Mouse (Mus musculus) limb, embryonic 12.5 days (tissue): ENCODE measurements around the gene Daam1. TPM values are rescaled to one million over a fixed set of nuclear protein-coding genes. Genes with fewer than 3 reads are reported as not detected.

Experiments
- ATAC-seq: fragments of 200-750 bp; cut with Nextera tagmentation; 2 replicates; pipeline ENCODE4 v1.8.0; 2017; ENCODE audit warnings: low read depth, moderate TSS enrichment; ENCODE audit not compliant: insufficient number of reproducible peaks, insufficient read depth, low FRiP score, low TSS enrichment
- H3K27ac ChIP-seq: fragments of 300-500 bp; sonication (generic); 2 replicates; pipeline ENCODE4 v1.5.1; 2016; ENCODE audit warnings: mild to moderate bottlenecking, moderate library complexity
- H3K27me3 ChIP-seq: fragments of 300-500 bp; sonication (generic); 2 replicates; pipeline ENCODE4 v1.6.1; 2016; ENCODE audit warnings: mild to moderate bottlenecking, moderate library complexity
- H3K36me3 ChIP-seq: fragments of 300-500 bp; sonication (generic); 2 replicates; pipeline ENCODE4 v1.6.1; 2016; ENCODE audit warnings: mild to moderate bottlenecking, moderate library complexity
- H3K4me1 ChIP-seq: fragments of 300-500 bp; sonication (generic); replicated peaks from 2 replicates; pipeline ENCODE4 v1.6.1; 2016
- H3K4me2 ChIP-seq: fragments of 300-500 bp; sonication (generic); 2 replicates; pipeline ENCODE4 v1.6.1; 2016; ENCODE audit warnings: mild to moderate bottlenecking, moderate library complexity
- H3K4me3 ChIP-seq: fragments of 300-500 bp; sonication (generic); replicated peaks from 2 replicates; pipeline ENCODE4 v1.5.1; 2016; ENCODE audit warnings: mild to moderate bottlenecking
- H3K9ac ChIP-seq: fragments of 300-500 bp; sonication (generic); replicated peaks from 2 replicates; pipeline ENCODE4 v1.6.1; 2016; ENCODE audit warnings: mild to moderate bottlenecking, moderate library complexity
- H3K9me3 ChIP-seq: fragments of 300-500 bp; sonication (generic); 2 replicates; pipeline ENCODE4 v1.6.1; 2016; ENCODE audit warnings: mild to moderate bottlenecking, moderate library complexity
- WGBS: fragments of 180-500 bp; shearing (Covaris S2); methylation state at CpG from one replicate; pipeline ENCODE4 v1.1.7; 2016; 5-methylcytosine and 5-hydroxymethylcytosine counted together
- polyA plus RNA-seq: library from polyadenylated mRNA; unstranded; fragments of >200 nt; fragmentation: Nextera tagmentation; extraction: Ambion mirVana; gene quantifications from 2 replicates; pipeline ENCODE4 v1.2.1, GENCODE M21; 2016

Gene Daam1
- polyA plus RNA-seq, 1 experiment from 2014 or later = 8.2 TPM

DNA sequence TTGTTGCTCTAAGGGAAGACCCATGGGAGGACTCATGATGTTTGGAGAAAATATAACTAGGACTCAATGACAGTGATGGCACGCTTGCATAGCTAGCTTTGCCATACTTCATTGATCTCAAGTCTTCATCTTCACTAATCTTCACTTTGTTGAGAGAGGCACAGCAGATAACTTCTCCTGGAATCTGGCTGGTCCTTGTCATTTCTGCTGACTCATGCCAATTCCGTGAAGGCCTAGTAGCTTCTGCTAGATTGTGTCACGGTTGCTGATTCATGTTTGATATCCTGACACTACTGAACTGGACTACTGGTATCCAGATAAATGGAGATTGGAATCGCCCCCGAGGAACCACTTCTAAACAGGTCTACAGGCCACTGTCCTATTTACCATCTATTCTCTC, 192.7 kb downstream of the Daam1 start:
- no peak for ATAC-seq
- Histone ChIP-seq H3K4me1 (peaks cover 8% of the 10 kb centered on the region), H3K4me2 (no peak overlapping the region), H3K36me3 (no peaks in the 10 kb centered on the region), H3K4me3 (no peak overlapping the region), H3K27me3 (0 out of 2 replicates have a peak, but pooled peaks cover 4% of the 10 kb centered on the region), H3K9ac (no peak overlapping the region), H3K27ac (no peak overlapping the region), H3K9me3 (no peaks in the 10 kb centered on the region)
- 94% methylated on average over 5 of the region's 5 CpGs for WGBS

DNA sequence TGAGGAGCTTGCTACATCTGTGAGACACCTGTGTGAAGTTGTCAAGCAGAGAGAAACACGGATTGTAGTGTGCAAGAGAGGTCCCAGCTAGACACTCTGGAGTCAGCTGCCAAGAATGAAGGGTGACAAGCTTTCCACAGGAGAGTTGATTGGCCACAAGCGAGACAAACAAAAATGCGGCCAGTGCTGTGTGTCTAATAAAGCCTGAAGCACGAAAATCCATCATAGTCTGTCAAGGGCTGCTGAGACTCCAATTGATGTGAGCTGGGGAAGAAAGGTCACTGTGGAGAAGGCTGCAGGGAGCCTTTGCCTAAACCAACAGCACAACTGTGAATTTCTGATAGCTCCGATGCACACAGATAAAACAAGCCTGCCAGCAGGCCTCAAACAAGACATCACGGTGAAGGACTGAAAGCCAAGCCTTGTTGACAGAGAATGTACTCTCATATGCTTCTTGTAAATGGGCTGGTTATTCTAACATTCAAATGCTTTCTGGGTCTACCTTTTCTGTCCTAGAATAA, 194.5 kb downstream of the Daam1 start:
- Histone ChIP-seq H3K4me1 (peaks cover 8% of the 10 kb centered on the region), H3K4me2 (no peak overlapping the region), H3K27me3 (no peaks in the 10 kb centered on the region), H3K9ac (no peak overlapping the region), H3K9me3 (no peaks in the 10 kb centered on the region), H3K36me3 (no peaks in the 10 kb centered on the region), H3K27ac (no peak overlapping the region), H3K4me3 (no peak overlapping the region)
- 66% methylated on average over 6 of the region's 6 CpGs for WGBS
- ATAC-seq = no peak

DNA sequence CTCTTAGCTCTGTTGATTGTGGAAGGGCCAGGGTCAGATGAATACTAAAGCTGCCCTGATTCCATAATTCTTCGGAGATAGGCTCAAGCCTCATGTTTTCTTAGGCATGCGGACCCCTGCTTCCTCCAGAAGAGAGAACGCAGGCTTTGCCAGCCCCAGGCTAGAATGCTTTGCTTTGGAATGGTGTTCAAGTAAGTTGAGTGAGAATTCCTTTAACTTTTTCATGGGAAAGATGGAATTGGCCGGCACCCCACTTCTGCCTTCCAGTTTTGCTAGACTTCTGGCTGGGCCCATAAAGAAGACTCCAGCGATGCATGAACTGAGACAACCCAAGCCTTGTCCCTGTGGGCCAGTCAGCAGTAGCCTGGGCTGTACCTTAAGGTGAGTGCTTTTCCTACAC, 200.3 kb downstream of the Daam1 start:
- H3K36me3 ChIP-seq = no peaks in the 10 kb centered on the region
- H3K4me1 ChIP-seq = 0 out of 2 replicates have a peak, but pooled peaks cover under 1% of the 10 kb centered on the region
- H3K9me3 ChIP-seq = no peaks in the 10 kb centered on the region
- H3K27ac ChIP-seq = no peak overlapping the region
- no peaks in the 10 kb centered on the region for H3K27me3 ChIP-seq
- H3K9ac ChIP-seq = no peak overlapping the region
- no peak overlapping the region for H3K4me2 ChIP-seq
- H3K4me3 ChIP-seq = no peak overlapping the region
- WGBS = 83% methylated on average over 5 of the region's 5 CpGs
- no peak for ATAC-seq

DNA sequence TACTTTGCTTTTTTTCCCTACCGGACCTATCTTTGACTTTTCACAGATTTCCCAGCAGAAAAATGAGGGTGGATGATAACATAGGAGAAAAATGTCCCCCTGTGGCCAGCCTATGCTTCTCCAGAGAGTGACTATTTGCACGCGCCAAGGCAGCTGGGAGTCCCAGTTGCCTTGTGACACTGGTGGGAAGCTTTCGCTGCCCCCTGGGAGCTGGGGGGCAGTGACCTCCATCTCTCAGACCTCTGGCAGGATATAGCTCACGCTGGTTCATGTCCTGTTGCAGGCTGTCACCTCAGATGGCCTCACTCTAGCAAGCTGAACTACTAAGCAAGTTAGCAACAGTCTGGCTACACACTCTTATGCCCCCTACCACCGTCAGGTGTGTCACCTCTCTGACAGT, 200.9 kb downstream of the Daam1 start:
- Histone ChIP-seq H3K27ac (no peak overlapping the region), H3K27me3 (no peaks in the 10 kb centered on the region), H3K9me3 (no peaks in the 10 kb centered on the region), H3K4me2 (no peak overlapping the region), H3K4me1 (0 out of 2 replicates have a peak, but pooled peaks cover 4% of the 10 kb centered on the region), H3K4me3 (no peak overlapping the region), H3K36me3 (no peaks in the 10 kb centered on the region), H3K9ac (no peak overlapping the region)
- no peak for ATAC-seq
- 89% methylated on average over 6 of the region's 6 CpGs for WGBS

DNA sequence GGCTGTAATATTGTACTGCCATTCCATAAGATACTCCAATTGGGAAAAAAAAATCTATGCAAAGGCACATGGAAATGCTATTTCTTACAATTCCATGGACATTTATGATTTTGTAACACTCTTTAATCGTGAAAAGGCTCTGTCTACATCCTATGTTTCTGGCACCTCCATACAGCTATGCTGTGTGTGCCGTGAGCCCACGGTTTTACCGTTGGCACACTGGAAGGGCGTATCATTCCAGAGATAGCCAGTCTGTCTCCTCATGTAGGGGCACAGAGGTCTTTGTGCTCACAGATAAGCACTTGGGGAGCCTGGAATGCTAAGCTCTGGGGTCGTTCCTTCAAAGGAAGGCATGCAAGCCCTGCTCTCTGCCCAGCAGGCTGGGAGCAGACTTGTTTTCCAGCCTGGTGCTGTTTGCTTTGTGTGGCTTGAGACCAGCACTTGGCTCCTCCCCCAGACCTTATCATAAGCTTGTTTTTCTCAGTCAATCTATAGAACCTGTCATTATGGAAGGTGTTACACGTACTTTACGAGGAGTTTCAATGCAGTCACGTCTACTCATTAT, 205.3 kb downstream of the Daam1 start:
- Histone ChIP-seq H3K9ac (no peak overlapping the region), H3K9me3 (peaks cover 5% of the 10 kb centered on the region; the same call in 1 of the 2 replicates), H3K27me3 (no peaks in the 10 kb centered on the region), H3K4me1 (0 out of 2 replicates have a peak, but pooled peaks cover 4% of the 10 kb centered on the region), H3K4me3 (no peak overlapping the region), H3K4me2 (no peak overlapping the region), H3K36me3 (no peaks in the 10 kb centered on the region), H3K27ac (no peak overlapping the region)
- ATAC-seq = no peak
- 70% methylated on average over 9 of the region's 9 CpGs for WGBS

DNA sequence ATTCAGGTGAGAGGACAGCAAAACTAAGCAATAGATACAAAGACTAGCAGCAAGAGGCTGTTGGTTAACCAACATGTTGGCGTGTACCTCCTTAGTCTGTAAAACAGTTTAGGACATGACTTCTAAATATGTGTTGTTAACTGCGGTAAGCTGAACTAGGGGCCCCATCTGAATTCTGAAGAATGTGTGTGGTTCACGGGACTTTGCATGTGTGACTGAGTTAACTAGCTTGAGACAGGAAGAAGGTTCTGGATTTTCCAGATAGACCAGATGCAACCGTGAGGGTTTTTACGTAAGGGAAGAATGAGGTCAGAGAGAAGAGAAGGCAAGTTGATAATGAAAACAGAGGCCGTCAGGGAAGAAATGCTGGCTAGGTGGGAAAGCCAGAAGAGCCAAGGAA, 206.2 kb downstream of the Daam1 start:
- Histone ChIP-seq H3K4me2 (no peak overlapping the region), H3K27me3 (no peaks in the 10 kb centered on the region), H3K4me1 (0 out of 2 replicates have a peak, but pooled peaks cover 4% of the 10 kb centered on the region), H3K4me3 (no peak overlapping the region), H3K27ac (no peak overlapping the region), H3K9me3 (peaks cover 5% of the 10 kb centered on the region; the same call in 1 of the 2 replicates), H3K9ac (no peak overlapping the region), H3K36me3 (no peaks in the 10 kb centered on the region)
- WGBS = 78% methylated on average over 6 of the region's 6 CpGs
- ATAC-seq = no peak

DNA sequence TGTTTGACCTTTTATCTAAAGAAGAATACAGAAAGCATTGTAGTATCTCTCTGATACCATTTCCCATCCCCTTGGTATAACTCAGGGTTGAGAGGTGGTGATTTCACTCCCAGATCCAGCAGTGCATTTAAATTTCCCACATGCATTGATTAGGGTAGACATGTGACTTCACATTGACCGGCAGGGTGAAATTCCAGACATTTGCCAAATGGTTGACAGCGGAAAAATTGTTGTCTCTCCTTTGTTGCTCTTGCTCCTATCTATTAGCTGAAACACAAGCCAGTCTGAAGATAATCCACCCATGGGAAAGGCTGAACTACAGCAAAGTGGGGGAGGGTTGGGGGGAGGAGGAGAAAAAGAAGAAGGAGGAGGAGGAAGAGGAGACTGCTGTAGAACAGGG, 208.0 kb downstream of the Daam1 start:
- H3K36me3 ChIP-seq = no peaks in the 10 kb centered on the region
- no peak for ATAC-seq
- WGBS = 77% methylated on average over 2 of the region's 2 CpGs
- no peaks in the 10 kb centered on the region for H3K27me3 ChIP-seq
- H3K9ac ChIP-seq = no peak overlapping the region
- H3K9me3 ChIP-seq = peaks cover 5% of the 10 kb centered on the region; the same call in 1 of the 2 replicates
- H3K4me3 ChIP-seq = no peak overlapping the region
- H3K27ac ChIP-seq = no peak overlapping the region
- 0 out of 2 replicates have a peak, but pooled peaks cover 4% of the 10 kb centered on the region for H3K4me1 ChIP-seq
- no peak overlapping the region for H3K4me2 ChIP-seq

DNA sequence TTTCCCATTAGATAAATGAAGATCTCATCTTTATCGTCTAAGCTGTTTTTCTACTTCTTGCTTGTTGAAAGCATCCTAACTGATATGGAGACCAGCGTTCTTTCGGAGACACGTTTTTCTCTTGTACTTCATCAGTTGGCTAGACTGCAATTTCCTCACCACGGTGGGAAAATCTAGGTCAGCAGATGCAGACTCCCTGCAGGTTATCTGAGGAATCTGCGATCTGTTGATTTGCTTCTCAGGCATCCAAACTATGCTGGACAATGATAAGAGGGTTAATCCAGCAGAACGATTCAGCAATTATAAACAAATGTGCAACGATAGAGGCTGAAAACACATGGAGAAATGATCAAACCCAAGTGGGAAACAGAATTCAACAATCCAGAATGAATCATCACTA, 208.6 kb downstream of the Daam1 start:
- no peak overlapping the region for H3K27ac ChIP-seq
- 0 out of 2 replicates have a peak, but pooled peaks cover 4% of the 10 kb centered on the region for H3K4me1 ChIP-seq
- no peak overlapping the region for H3K4me2 ChIP-seq
- H3K9me3 ChIP-seq = peaks cover 5% of the 10 kb centered on the region; the same call in 1 of the 2 replicates
- H3K9ac ChIP-seq = no peak overlapping the region
- H3K4me3 ChIP-seq = no peak overlapping the region
- H3K36me3 ChIP-seq = no peaks in the 10 kb centered on the region
- ATAC-seq = no peak
- 86% methylated on average over 8 of the region's 8 CpGs for WGBS
- H3K27me3 ChIP-seq = no peaks in the 10 kb centered on the region

DNA sequence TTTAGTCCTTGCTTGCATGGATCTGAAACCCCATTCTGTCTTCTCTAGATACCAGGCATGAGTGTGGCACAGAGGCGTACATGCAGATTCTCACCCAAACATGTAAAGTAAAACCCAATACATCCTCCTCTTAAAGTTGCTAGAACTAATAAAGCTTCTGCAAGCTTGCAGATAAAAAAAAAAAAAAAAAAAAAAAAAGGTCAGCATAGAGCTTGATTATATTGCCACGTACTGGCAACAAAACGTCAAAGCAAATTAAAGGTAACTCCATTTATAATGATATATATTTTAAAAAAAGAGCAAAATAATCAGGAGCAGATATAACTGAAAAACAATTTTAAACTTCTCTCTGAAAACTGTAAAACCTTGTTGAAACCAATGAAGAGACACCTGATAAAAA, 210.4 kb downstream of the Daam1 start:
- Histone ChIP-seq H3K4me1 (0 out of 2 replicates have a peak, but pooled peaks cover 2% of the 10 kb centered on the region), H3K27me3 (no peaks in the 10 kb centered on the region), H3K9me3 (peaks cover 5% of the 10 kb centered on the region; the same call in 1 of the 2 replicates), H3K4me3 (no peak overlapping the region), H3K9ac (no peak overlapping the region), H3K27ac (no peak overlapping the region), H3K4me2 (no peak overlapping the region), H3K36me3 (no peaks in the 10 kb centered on the region)
- no peak for ATAC-seq
- WGBS = 90% methylated on average over 3 of the region's 3 CpGs

Other genes with a start within 250 kb of the Daam1 start
- gene Gpr135, start 240.0 kb downstream of the Daam1 start, polyA plus RNA-seq = 0.80 and 0.83 TPM in 2 replicates